Mouse (Mus musculus) kidney, postnatal 0 days (tissue): ENCODE measurements at regions not wholly inside any gene's neighbourhood (a gene's known extent, or its start where the extent isn't known, plus 50 kb on each side); places are given as distances from the start of the nearest gene placed in this dataset.
A peak's percentile ranks its signal among the peaks of the same experiment; 100 is the strongest.

Experiments
- ATAC-seq: fragments of 200-750 bp; cut with Nextera tagmentation; replicated peaks from 2 replicates; pipeline ENCODE4 v1.8.0; 2017; ENCODE audit warnings: low read depth, moderate number of reproducible peaks, moderate TSS enrichment, moderate library complexity; ENCODE audit not compliant: low FRiP score
- DNase-seq: peaks from one replicate; pipeline ENCODE4 v3.0.0-alpha.2; 2016; ENCODE audit warnings: low spot score
- H3K27ac ChIP-seq: fragments of 300-500 bp; sonication (generic); 2 replicates; pipeline ENCODE4 v1.5.1; 2014; ENCODE audit warnings: mild to moderate bottlenecking
- H3K27me3 ChIP-seq: fragments of 300-500 bp; sonication (generic); 2 replicates; pipeline ENCODE4 v1.6.1; 2014; ENCODE audit warnings: low read length, mixed read lengths; ENCODE audit not compliant: insufficient read depth
- H3K36me3 ChIP-seq: fragments of 300-500 bp; sonication (generic); 2 replicates; pipeline ENCODE4 v1.6.1; 2014; ENCODE audit warnings: low read length, mixed read lengths; ENCODE audit not compliant: insufficient read depth
- H3K4me1 ChIP-seq: fragments of 300-500 bp; sonication (generic); replicated peaks from 2 replicates; pipeline ENCODE4 v1.6.1; 2014; ENCODE audit warnings: antibody characterized with exemption, low read length, mixed read lengths; ENCODE audit not compliant: insufficient read depth
- H3K4me2 ChIP-seq: fragments of 300-500 bp; sonication (generic); 2 replicates; pipeline ENCODE4 v1.6.1; 2014; ENCODE audit warnings: mild to moderate bottlenecking, low read length, moderate library complexity, mixed read lengths
- H3K4me3 ChIP-seq: fragments of 300-500 bp; sonication (generic); replicated peaks from 2 replicates; pipeline ENCODE4 v1.5.1; 2014; ENCODE audit warnings: low read depth, low read length
- H3K9ac ChIP-seq: fragments of 300-500 bp; sonication (generic); 2 replicates; pipeline ENCODE4 v1.6.1; 2014; ENCODE audit warnings: low read depth, low read length
- H3K9me3 ChIP-seq: fragments of 300-500 bp; sonication (generic); replicated peaks from 2 replicates; pipeline ENCODE4 v1.6.1; 2016; ENCODE audit warnings: low read length, inconsistent platforms, mixed read lengths
- CTCF ChIP-seq: IDR thresholded peaks from 2 replicates; pipeline ENCODE4 v1.5.1; 2016; ENCODE audit warnings: antibody characterized with exemption, low read depth, mild to moderate bottlenecking, moderate library complexity
- WGBS: fragments of 180-500 bp; shearing (Covaris S2); extraction: QIAGEN DNeasy Blood & Tissue Kit; methylation state at CpG from one replicate; pipeline ENCODE4 v1.1.7; 2014; 5-methylcytosine and 5-hydroxymethylcytosine counted together

- TF ChIP-seq CTCF, result no peak
- H3K27me3 ChIP-seq, result no peaks in the 10 kb centered on the region
- 56% methylated on average over 3 of the region's 3 CpGs for WGBS
- DNase-seq, result no peak
- H3K9me3 ChIP-seq, result no peaks in the 10 kb centered on the region
- no peak overlapping the region for H3K9ac ChIP-seq
- no peaks in the 10 kb centered on the region for H3K4me1 ChIP-seq
- ATAC-seq, result no peak
- H3K36me3 ChIP-seq, result no peaks in the 10 kb centered on the region
- H3K4me3 ChIP-seq, result no peak overlapping the region
- H3K4me2 ChIP-seq, result no peak overlapping the region
- H3K27ac ChIP-seq, result no peak overlapping the region
These were observed 585.4 kb downstream of the Cdk5rap2 start for GRCm38 (mm10) chr4:69824903-69825268.

GRCm38 (mm10) chr4:69824215-69824902, 585.9 kb downstream of the Cdk5rap2 start:
- no peak overlapping the region for H3K4me3 ChIP-seq
- no peak for ATAC-seq

GRCm38 (mm10) chr4:69823311-69823940, 586.8 kb downstream of the Cdk5rap2 start:
- Histone ChIP-seq H3K9ac (no peak overlapping the region), H3K36me3 (no peaks in the 10 kb centered on the region), H3K4me1 (no peaks in the 10 kb centered on the region), H3K9me3 (no peaks in the 10 kb centered on the region), H3K27me3 (no peaks in the 10 kb centered on the region), H3K4me2 (no peak overlapping the region), H3K4me3 (no peak overlapping the region), H3K27ac (no peak overlapping the region)
- ATAC-seq (no peak), DNase-seq (peak; percentile 59)
- WGBS, result 14% methylated on average over 1 of the region's 1 CpGs
- no peak for TF ChIP-seq CTCF

More at GRCm38 (mm10) chr4:69824215-69824902, 585.9 kb downstream of the Cdk5rap2 start:
- no peak overlapping the region for H3K27ac ChIP-seq
- no peak for DNase-seq
- H3K4me1 ChIP-seq, result no peaks in the 10 kb centered on the region
- TF ChIP-seq CTCF, result no peak
- no peak overlapping the region for H3K4me2 ChIP-seq
- no peaks in the 10 kb centered on the region for H3K9me3 ChIP-seq
- no peaks in the 10 kb centered on the region for H3K36me3 ChIP-seq
- H3K9ac ChIP-seq, result no peak overlapping the region
- 54% methylated on average over 6 of the region's 6 CpGs for WGBS
- H3K27me3 ChIP-seq, result no peaks in the 10 kb centered on the region

DNA sequence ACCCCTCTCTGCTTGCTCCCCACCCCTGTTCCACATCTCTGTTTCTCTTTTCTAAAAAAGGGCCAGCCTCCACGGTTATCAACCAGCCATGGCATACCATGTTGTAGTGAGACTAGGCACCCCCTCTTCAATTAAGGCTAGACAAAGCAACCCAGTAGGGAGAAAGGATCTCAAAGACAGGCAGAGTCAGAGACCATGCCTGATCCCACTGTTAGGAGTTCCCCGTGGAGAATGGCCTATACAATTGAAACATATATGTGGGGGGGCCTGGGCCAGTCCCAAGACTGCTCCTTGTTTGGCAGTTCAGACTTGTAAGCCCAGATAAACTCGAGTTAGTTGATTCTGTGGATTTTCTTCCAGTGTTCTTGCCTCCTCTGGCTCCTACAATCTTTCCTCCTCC, 591.4 kb downstream of the Cdk5rap2 start:
- Histone ChIP-seq H3K27me3 (no peaks in the 10 kb centered on the region), H3K9me3 (no peaks in the 10 kb centered on the region), H3K36me3 (no peaks in the 10 kb centered on the region), H3K9ac (no peak overlapping the region), H3K27ac (no peak overlapping the region), H3K4me3 (no peak overlapping the region), H3K4me1 (no peaks in the 10 kb centered on the region), H3K4me2 (no peak overlapping the region)
- ATAC-seq, result no peak
- WGBS, result 65% methylated on average over 3 of the region's 3 CpGs
- TF ChIP-seq CTCF, result no peak
- DNase-seq, result no peak

DNA sequence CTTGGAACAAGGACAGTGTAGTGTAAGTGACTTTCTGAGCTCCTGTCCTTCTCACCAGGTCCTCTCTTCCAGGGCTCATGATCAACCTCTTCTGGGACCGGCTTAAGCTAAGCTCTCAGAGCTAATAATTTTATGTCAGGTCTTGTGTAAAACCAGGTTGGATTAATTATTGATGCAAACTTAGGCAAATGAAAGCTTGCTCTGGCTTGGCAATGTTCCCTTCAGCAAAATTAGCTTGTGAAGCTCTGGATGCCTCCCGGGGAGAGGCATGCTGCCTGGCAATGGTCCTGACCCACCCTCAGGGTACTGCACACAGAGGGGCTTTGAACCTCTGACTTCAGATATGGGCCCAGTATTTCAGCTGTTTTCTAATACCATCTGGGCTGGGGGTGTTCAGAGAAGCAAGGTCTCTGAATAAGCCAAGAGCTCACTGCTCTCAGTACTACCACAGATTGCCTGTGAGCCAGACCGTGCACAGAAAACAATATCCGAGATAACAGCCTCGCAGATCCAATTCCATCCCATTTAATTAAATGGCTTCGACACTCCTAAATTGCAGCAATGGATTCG, 624.7 kb downstream of the Cdk5rap2 start:
- no peaks in the 10 kb centered on the region for H3K36me3 ChIP-seq
- no peak for TF ChIP-seq CTCF
- DNase-seq (no peak), ATAC-seq (no peak)
- no peaks in the 10 kb centered on the region for H3K4me1 ChIP-seq
- H3K9me3 ChIP-seq, result no peaks in the 10 kb centered on the region
- H3K9ac ChIP-seq, result no peak overlapping the region
- H3K27ac ChIP-seq, result no peak overlapping the region
- no peak overlapping the region for H3K4me2 ChIP-seq
- 73% methylated on average over 7 of the region's 7 CpGs for WGBS
- no peak overlapping the region for H3K4me3 ChIP-seq
- H3K27me3 ChIP-seq, result no peaks in the 10 kb centered on the region

GRCm38 (mm10) chr4:69781258-69781657, 629.0 kb downstream of the Cdk5rap2 start:
- Histone ChIP-seq H3K9me3 (no peaks in the 10 kb centered on the region), H3K27me3 (no peaks in the 10 kb centered on the region), H3K9ac (no peak overlapping the region), H3K27ac (no peak overlapping the region), H3K4me1 (no peaks in the 10 kb centered on the region), H3K4me3 (no peak overlapping the region), H3K4me2 (no peak overlapping the region), H3K36me3 (no peaks in the 10 kb centered on the region)
- ATAC-seq (no peak), DNase-seq (no peak)
- TF ChIP-seq CTCF, result no peak
- WGBS, result 77% methylated on average over 8 of the region's 8 CpGs
